Mouse (Mus musculus) ovary, adult 18-20 months (tissue): Measurements from ENCODE around the gene Brat1.
A peak's percentile ranks its signal among the peaks of the same experiment; 100 is the strongest.

Experiments used
- DNase-seq: peaks from one replicate; pipeline ENCODE4 v3.0.0; 2022; ENCODE audit warnings: low spot score, mixed read lengths

Brat1 gene

DNA sequence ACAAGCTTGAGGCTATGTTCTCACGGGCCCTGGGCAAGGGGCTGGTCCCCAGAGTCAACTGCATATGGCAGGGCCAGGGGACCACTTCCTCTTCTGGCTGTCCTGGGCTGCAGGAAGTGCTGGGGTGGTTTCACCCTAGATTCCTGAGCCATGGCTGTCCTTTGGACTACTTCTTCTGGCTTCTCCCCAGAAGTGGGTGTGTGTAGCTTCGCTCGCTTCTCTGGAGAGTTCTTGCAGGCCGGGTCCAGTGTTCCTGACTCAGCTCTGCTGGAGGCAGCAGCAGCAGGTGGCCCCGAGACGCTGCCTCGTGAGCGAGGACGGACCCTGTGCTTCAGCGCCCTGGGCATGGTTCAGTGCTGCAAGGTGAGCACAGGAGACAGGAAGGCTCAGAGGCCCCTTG is 43.6 kb downstream of the Brat1 start:
- no peak for DNase-seq

DNA sequence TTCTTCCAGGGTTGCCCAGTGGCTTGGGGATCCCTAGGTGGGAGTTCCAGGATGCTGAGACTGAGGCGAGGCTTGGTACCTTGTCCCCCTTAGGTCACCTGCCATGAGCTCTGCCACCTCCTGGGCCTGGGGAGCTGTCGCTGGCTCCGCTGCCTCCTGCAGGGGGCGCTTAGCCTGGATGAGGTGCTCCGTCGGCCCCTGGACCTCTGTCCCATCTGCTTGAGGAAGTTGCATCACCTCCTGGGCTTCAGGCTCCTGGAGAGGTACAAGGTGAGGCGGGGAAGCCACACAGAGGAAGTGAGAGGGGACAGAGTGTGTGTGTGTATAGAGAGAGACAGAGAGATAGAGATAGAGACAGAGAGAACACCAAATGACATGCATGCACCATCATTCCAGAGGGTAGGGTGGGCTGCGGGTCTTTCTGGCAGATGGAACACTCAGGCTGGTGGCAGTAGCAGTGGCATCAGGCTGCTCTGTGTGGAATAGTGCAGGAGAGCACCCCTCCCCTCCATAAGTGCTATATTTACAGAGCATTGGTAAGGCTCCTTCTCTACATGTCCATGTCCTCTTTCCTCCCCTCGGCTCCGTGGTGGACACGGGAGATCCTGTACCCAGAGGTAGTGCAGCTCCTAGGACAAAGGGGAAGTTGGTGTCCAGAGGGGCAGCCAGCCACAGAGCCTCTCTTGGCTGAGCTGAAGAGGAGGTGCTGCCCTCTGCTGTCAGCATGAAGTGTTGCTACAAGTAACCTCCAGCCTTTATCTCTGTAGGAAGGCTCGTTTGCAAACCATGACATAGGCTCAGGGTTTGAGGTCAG is 44.5 kb downstream of the Brat1 start:
- peak; percentile 39 for DNase-seq

- no peak for DNase-seq
Measured at GRCm38 (mm10) chr5:140750925-140751324, 46.1 kb downstream of the Brat1 start.

GRCm38 (mm10) chr5:140752041-140752440 is 47.2 kb downstream of the Brat1 start:
- no peak for DNase-seq

DNA sequence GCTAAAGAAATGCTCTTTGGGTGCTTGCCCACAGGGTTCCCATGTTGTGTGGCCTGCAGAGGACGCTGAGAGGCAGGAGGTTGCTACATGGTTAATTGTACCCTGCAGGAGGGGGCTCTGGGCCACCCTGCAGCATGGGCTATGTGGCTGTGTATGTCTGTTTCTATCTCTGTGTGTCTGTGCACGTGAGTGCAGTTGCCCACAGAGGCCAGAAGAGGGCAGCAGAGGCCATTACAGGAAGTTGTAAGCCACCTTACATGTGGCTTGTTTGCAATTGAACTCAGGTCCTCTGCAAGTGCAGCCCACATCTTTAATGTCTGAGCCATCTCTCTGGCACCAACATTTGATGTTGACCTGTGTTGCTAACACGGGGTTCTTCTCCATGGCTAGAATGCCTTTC is 47.8 kb downstream of the Brat1 start:
- DNase-seq: no peak

GRCm38 (mm10) chr5:140753223-140753622 is 48.4 kb downstream of the Brat1 start:
- no peak for DNase-seq

DNA sequence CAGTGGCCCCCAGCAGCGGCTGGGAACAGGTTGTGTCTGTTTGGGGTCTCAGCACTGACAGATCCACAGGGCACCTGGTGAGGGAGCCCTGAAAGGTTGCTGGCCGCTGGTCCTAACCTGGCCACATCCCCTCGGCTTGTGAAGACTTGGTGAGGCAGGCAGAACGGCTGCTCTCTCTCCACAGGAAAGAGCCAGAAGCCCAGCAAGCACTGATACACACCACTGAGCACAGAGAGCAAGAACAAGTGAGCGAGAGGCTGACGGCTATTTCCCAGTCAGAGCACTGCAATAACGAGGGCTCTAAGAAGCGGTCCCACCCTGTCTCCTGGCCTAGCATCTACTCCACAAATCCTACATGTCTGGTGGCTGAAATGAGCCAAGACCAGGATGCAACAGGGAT is 54.1 kb downstream of the Brat1 start:
- DNase-seq: no peak

- DNase-seq: no peak
Measured at GRCm38 (mm10) chr5:140762540-140762939, 57.7 kb downstream of the Brat1 start.

- no peak for DNase-seq
Measured at GRCm38 (mm10) chr5:140764921-140765613, 60.3 kb downstream of the Brat1 start.

DNA sequence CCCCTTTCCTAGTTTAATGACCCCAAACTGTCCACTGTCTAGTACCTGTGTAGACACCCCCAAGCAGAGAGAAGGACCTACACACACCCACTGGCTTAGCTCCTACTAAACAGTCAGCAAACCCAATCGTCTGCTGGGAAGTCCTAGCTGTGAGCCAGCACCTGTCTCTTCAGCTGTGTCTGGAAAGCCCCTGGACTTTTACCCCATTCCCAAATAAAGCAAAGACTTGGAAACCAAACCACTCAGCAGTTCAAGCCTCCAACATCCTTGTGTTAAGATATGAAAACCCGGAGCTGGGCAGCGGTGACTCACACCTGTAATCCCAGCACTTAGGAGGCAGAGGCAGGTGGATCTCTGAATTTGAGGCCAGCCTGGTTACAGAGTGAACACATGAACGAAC is 61.8 kb downstream of the Brat1 start:
- DNase-seq: no peak

GRCm38 (mm10) chr5:140767704-140768141 is 62.9 kb downstream of the Brat1 start:
- DNase-seq: peak; percentile 82

GRCm38 (mm10) chr5:140768333-140768732 is 63.5 kb downstream of the Brat1 start:
- DNase-seq: no peak
